Mouse (Mus musculus): Measurements from ENCODE around the gene N4bp3. TPM values are rescaled to one million over a fixed set of nuclear protein-coding genes. Genes with fewer than 3 reads are reported as not detected.

The N4bp3 gene
- polyA plus RNA-seq, 1 experiment = 0.11 TPM

DNA sequence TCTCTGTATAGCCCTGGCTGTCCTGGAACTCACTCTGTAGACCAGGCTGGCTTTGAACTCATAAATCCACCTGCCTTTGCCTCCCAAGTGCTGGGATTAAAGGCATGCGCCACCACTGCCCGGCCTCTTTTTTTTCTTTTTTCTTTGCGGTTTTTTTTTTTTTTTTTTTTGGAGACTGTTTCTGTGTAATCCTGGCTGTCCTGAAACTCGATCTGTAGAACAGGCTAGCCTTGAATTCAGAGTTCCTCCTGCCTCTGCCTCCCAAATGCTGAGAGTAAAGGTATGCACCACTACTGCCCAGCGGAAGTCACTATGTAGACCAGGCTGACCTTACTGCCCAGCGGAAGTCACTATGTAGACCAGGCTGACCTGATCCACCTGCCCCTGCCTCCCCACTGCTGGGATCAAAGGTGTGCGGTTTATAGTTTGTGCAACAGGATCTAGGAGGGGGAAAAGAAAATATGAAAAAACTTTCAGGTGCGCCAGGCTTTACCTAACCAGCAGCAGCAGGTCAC is 31.7 kb downstream of the N4bp3 start:
- no peak for TF ChIP-seq GATA1 (IDR thresholded peaks at IDR 0.05; ENCODE audit: low read length)

DNA sequence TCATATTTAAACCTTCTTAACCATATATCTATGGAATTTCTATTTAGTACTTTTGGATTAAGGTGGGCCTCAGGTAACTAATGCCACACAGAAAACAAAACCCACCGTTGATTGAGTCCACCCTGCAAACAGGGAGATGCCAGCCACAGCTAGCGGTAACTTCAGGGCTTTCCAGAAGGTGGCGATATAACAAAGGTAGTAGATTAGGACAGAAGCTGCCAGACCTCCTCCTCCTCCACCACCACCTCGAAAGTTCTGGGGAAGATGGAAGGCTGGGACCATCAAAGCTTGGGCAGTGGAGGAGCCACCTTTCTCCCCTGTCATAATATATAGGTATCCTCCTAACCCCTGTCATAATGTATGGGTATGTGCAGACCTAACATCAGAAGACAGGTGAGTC is 32.9 kb downstream of the N4bp3 start:
- no peak for TF ChIP-seq GATA1 (IDR thresholded peaks at IDR 0.05; ENCODE audit: low read length)

DNA sequence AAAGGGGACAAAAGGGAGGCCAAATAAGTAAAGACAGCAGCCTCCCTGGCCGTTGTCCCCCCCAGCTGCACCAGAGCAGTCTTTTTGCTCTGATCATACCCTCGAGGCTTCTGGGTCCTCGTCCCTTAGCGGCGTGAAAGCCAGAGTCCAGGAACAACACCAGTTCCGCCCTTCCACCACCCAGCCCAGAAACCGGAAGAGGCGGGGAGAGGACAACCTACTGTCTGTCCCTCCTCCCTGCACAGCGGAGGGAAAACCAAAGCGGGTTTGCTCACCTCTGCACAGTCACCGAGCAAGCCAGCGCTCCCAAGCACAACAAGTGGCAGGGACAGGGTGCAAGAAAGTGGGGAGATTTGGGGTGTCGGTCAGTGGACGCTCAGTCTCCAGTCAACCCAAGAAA is 35.0 kb downstream of the N4bp3 start:
- TF ChIP-seq GATA1 (IDR thresholded peaks at IDR 0.05; ENCODE audit: low read length) = no peak

DNA sequence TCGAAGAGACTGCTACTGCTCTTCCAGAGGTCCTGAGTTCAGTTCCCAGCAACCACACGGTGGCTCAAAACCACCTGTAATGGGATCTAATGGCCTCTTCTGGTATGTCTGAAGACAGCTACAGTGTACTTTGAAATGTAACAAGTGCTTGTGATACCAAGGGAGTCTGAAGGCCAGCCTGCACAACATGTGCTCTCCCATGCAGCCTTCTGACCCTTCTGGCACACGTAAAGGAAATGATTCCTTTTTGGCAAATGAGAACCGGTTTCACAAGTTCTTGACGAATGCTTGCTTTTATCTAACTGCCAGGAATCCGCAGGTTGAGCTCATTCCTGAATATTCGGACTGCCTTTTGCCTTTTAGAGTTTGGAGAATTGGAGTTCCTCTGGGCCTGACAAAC is 35.5 kb downstream of the N4bp3 start:
- no peak for TF ChIP-seq GATA1 (IDR thresholded peaks at IDR 0.05; ENCODE audit: low read length)

DNA sequence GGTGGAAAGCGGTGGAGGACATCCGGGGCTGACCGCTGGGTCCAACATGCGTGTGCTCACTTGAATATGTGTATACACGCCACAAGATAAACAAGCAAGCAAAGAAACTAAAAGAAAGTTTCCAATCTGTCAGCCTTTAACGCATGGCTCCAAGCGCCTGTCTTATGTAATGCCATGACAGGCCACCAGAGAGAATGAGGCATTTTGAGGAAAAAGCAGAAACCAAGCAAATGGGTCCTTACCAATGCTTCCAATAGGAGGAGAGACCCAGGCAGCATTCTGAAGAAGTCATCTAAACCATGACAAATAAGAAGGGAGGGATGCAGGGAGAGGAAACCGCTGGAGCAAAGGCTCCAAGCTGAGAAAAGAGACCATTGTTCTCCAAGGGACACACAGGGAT is 36.4 kb downstream of the N4bp3 start:
- TF ChIP-seq GATA1 (IDR thresholded peaks at IDR 0.05; ENCODE audit: low read length) = no peak

DNA sequence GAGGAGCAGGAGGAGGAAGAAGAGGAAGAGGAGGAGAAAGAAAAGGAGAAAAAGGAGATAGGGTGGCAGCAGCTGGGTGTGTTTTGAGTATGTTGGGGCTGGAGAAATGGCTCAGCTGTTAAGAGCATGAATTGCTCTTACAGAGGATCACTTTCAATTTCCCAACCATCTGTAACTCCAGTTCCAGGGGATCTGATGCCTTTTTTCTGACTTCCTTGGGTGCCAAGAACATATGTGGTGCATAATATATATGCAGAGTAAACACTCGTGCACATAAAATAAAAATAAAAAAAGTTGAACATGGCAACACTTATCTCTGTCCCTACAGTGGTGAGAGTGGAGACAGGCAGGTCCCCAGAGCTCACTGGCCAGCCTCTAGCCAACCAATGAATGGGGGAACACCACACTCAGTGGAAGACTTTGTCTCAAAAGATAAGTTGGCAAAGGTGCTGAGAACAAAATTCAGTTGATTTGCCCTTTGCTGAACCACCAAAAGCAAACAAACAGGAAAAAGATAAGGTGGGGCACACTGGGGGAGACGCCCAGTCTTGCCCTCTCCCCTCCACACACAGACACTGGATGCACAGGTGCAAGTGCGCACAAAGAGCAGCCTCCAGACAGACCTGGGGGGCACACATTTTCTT is 41.3 kb downstream of the N4bp3 start:
- peak; percentile 4 for TF ChIP-seq GATA1 (IDR thresholded peaks at IDR 0.05; ENCODE audit: low read length)

DNA sequence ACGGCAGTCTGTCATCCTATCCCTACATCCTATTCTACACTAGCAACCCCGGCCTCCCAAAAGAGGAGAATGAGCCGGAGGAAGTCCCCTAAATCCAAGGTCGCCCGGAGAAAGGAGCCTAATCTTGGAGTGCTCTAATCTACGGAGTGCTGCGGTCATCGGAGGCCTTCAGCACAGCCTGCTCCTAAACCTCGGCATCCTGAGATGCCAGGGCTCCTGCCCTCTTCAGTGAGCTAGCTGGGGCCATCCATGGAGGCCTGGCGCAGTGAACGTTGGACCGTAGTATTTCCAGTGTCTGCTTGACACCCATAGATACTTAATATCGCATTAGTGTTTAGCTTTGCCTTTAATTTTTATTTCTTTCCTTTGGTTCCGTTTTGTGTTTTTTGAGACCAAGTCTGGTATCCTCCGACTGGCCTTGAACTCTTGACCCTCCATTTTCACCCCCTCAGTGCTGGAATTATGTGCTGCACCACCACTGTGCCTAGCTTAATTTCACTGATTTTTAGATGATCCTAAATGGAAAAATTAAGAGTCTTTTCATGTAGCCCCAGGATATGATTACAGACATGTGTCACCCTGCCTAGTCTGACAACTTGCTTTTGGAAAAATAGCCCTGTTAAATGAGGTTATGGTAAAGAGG is 43.4 kb downstream of the N4bp3 start:
- TF ChIP-seq GATA1 (IDR thresholded peaks at IDR 0.05; ENCODE audit: low read length) = no peak

DNA sequence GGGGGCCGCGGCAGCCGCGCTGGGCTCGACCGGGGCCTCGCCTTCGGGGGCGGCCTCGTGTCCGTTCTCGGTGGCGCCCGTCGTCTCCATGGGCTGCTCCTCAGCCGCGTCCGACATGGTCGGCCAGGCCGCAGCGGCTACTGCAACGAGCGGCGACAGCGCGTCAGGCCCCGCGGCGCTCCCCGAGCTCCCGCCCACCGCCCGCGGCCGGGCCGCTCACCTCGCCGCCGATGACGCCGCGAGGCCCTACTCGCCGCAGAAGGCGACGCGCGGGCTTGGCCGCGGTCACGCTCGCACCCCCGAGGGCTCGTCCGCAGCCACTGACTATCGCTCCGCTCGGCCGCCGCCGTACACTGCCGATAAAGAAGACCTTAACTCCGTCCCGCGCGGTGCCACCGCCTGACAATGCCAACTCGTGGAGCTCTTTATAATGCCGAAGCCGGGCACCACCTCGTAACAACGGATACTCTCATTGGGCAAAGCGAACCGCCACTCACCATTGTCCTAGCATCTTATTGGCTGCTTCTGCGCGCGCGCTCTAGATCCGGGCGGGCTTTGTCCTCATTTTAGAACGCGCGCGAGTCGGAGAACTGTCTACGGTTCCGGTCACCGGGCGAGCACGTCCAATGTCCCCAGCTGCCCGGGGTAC is 44.1 kb downstream of the N4bp3 start, which contains the start of gene Hnrnpab:
TSS of gene Hnrnpab (minus strand) at position 401 of the 649 bp plus-strand sequence.
- no peak for TF ChIP-seq GATA1 (IDR thresholded peaks at IDR 0.05; ENCODE audit: low read length)

DNA sequence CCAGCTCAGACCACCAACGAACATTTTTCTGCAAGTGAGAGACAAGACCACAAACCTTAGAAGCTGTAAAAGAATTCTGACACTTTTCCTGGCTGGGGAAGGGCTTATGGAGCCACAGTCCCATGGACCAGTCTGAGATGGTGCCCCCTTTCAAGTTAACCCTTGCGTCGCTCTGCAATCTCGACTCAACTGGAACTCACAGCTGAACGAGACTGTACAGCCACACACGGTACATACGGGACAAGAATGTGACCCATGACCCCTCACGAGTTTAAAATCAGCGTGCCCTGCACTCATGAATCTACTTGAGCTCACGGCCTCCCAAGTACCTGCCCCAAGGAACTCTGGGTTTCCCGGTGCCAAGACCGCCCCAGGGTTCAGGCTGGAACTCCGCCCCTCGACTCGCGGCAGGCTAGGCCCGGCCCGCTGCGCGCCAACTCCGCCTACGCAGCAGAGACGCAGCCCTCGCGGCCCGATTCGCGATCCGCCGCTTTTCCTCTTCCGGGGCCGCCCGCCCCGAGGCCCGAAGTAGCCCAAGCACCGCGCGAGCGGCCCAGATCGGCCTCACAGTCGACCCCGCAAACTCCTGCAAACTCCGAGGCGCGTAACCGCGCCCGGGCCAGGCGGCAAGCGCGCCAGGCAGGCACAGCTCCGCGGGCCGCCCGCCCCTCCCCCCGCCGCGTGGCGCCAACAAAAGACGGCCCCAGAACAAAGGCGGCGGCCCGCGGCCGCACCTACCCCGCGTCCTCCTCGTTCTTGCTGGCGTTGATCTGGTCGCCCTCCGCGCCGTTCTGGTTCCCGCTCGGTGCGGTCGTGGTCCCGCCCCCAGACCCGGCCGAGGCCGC is 44.8 kb downstream of the N4bp3 start:
- TF ChIP-seq GATA1 (IDR thresholded peaks at IDR 0.05; ENCODE audit: low read length) = no peak

DNA sequence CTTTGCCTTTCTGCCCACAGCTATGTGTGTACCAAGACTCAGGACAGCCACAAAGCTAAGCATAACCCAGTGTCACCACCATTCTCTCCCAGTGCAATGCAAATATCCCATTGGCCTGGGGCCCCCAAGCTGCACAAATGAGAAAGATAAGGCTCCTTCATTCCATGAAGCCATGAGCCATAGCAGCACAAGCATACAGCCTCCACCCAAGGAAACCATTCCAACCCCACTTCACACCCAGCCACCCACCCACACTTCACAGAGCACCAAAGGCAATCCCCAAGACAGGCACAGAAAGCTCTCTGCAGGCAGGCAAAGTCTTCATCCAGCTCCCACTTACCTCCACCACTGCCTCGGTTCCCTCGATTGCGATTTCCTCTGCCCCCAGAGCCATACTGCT is 48.4 kb downstream of the N4bp3 start:
- no peak for TF ChIP-seq GATA1 (IDR thresholded peaks at IDR 0.05; ENCODE audit: low read length)

DNA sequence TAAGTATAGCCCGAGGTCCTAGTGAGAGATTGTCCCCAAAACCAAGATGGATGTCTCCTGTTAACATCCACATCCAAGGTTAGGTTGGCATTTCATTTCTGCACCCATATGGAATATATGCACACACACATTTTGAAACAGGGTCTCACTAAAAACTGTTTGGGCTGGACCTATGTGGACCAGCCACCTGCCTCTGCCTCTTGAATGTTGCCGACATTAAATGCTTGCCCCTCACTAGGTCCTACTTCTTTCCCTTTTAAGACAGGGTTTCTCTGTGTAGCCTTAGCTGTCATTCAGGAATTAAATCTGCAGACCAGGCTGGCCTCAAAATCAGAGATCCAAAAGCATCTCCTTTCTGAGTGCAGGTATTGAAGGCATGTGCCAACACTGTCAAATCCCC is 53.1 kb downstream of the N4bp3 start:
- TF ChIP-seq GATA1 (IDR thresholded peaks at IDR 0.05; ENCODE audit: low read length) = no peak

DNA sequence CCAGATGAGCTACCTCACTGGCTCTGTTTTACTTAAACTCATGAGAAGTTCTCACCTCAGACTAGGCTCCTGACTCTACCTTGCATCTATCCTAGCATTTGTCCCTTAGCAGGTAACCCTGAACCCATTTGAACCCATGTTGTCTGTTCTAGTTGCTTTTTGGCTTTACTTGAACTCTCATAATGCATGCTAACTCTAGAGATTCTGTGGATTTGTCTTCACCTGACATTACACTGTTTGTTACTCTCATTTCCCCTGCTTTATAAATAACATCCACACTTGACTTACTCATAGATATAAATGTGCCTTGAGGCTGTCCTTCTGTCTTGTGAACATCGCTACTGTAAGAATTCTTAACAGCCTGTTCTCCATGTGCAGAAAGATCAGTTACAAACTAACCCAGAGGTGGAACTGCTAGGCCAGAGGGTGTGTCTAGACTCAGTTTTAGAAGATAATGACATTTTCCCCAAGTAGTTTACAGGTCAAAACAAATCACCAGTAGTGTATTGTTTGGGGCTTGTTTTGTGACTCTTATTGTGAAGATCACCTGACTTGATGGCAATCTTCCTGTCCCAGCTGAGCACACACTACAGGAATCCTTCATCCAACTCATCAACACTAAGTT is 55.1 kb downstream of the N4bp3 start:
- TF ChIP-seq GATA1 (IDR thresholded peaks at IDR 0.05; ENCODE audit: low read length) = no peak

DNA sequence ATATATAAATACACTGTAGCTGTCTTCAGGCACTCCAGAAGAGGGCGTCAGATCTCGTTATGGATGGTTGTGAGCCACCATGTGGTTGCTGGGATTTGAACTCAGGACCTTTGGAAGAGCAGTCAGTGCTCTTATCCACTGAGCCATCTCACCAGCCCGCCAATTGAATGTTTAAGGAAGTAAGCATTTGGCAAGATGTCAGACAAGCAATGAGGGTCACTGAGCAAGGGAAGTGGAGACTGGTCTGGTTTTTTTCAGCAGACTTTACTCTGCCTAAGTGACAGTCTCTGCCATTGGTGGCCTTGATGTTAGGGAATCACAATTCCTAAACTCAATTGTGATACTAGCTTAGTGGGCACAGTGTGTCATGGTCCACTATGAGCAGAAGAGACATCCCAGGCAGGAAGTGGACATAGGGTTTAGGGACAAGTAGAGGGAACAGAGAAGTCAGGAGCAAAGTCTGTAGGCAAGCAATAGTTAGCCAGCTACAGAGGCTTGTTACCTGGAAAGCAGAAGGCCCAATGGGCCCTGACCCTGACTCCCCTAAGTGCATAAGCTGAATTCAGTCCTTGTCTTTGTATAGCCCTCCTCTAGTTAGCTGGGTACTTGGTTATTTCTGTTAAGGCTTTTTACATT is 55.8 kb downstream of the N4bp3 start:
- TF ChIP-seq GATA1 (IDR thresholded peaks at IDR 0.05; ENCODE audit: low read length) = no peak

DNA sequence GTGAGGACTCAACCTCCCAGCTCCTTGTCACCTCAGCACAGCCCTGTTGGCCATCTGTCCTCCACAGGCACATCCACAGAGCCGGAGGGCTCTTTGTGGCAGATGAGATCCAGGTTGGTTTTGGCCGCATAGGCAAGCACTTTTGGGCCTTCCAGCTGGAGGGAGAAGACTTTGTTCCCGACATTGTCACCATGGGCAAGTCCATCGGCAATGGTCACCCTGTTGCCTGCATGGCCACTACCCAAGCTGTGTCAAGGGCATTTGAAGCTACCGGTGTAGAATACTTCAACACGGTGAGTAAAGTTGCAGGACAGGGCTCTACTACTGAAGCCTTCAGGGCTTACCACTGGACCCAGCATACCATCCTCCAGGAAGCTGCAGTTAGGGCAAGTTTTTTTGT is 56.8 kb downstream of the N4bp3 start:
- TF ChIP-seq GATA1 (IDR thresholded peaks at IDR 0.05; ENCODE audit: low read length) = no peak

DNA sequence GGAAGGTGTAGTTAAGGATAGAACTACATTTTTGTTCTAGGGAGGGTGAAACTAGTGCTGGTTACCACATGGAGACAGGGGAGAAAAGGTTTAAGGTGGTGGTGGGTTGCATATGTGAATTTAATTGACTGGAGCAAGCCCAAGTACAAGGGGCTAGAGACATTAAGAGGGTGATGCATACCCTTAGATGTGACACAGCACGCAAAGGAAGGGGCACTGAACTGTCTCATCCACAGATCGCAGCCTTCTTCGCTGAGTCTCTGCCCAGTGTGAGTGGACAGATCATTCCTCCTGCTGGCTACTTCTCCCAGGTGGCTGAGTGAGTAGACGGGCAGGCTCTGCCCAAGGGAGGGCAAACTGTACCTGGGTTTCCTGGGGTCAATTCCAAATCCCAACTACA is 57.3 kb downstream of the N4bp3 start:
- no peak for TF ChIP-seq GATA1 (IDR thresholded peaks at IDR 0.05; ENCODE audit: low read length)

Other genes with a start within 250 kb of the N4bp3 start
- 22.2 and 23.7 TPM in 2 replicates for gene Phykpl, start 66.1 kb downstream of the N4bp3 start, polyA plus RNA-seq (2012)
- gene Hnrnpab, start 44.0 kb downstream of the N4bp3 start, polyA plus RNA-seq (2012) = 1,127 and 1,514 TPM in 2 replicates
- 247 and 258 TPM in 2 replicates for gene Nhp2, start 31.1 kb downstream of the N4bp3 start, polyA plus RNA-seq (2012)
- 20.4 and 25.3 TPM in 2 replicates for gene Rmnd5b, start 14.9 kb downstream of the N4bp3 start, polyA plus RNA-seq (2012)
- not detected in 2 replicates for gene D930048N14Rik, start 112 bp upstream of the N4bp3 start, polyA plus RNA-seq (2012)
- 2.0 and 2.6 TPM in 2 replicates for gene 0610009B22Rik, start 38.0 kb upstream of the N4bp3 start, polyA plus RNA-seq (2012)
- 22.7 and 25.8 TPM in 2 replicates for gene Sec24a, start 112.8 kb upstream of the N4bp3 start, polyA plus RNA-seq (2012)
- 4.3 and 4.6 TPM in 2 replicates for gene Sar1b, start 112.8 kb upstream of the N4bp3 start, polyA plus RNA-seq (2012)
- gene Jade2, start 206.8 kb upstream of the N4bp3 start, polyA plus RNA-seq (2012) = 15.6 and 16.7 TPM in 2 replicates

Measured in G1E-ER4 (cell line).